ENCODE assay signal across 24 mouse cellular contexts in the genomic region with DNA sequence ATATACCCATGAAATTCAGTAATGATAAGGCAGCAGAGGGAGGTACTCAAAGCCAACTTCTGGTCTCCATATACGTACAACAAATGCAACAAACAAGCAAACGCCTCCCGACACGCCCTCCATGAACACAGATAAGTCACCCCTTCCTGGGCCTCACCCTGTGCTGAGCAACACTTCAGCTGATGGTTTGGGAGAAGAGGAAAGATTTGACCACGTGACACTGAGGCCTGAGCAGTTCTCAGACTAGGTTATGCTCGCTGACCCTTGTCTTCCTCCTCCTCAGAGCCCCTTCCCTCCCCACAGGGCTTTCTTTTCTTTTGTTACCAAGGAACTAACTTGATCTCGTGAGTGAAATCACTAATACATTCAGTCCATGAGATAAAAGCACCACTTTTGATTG. TPM values are rescaled to one million over a fixed set of nuclear protein-coding genes. Genes with fewer than 3 reads are reported as not detected.
DNase-seq lines count a peak whose midpoint lies in the region; ATAC-seq and TF ChIP-seq lines count a peak whose summit lies in the region.
"Had no signal": no experiment of that assay in that cellular context is flagged by ENCODE, and none has a peak within 500 bp of the region (broad histone marks: within the 10 kb centered on the region; RNA-seq: fewer than 3 reads in every experiment).

No protein-coding gene starts in this region.

- no peak overlapping the region for H3K9ac ChIP-seq in forebrain, embryonic 11.5 days (ENCODE audit: low read length)
- H3K9ac ChIP-seq in kidney, embryonic 16.5 days (replicated peaks; ENCODE audit: low read length) = no peak overlapping the region
- H3K9ac ChIP-seq in liver, embryonic 12.5 days = no peak overlapping the region
- no peak overlapping the region for H3K9ac ChIP-seq in stomach, postnatal 0 days (ENCODE audit: low read length)
- H3K9ac ChIP-seq: forebrain, embryonic 12.5 days; heart, embryonic 15.5 days had no signal

- H3K4me3 ChIP-seq in forebrain, embryonic 10.5 days = no peak overlapping the region
- no peak overlapping the region for H3K4me3 ChIP-seq in forebrain, embryonic 11.5 days (ENCODE audit: low read depth, low read length)
- H3K4me3 ChIP-seq in kidney, embryonic 16.5 days (ENCODE audit: low read length) = no peak overlapping the region
- H3K4me3 ChIP-seq in liver, embryonic 12.5 days = no peak overlapping the region
- H3K4me3 ChIP-seq in stomach, postnatal 0 days (ENCODE audit: low read depth, low read length) = no peak overlapping the region
- H3K4me3 ChIP-seq: forebrain, embryonic 12.5 days; heart, embryonic 15.5 days had no signal

- peaks cover 30% of the 10 kb centered on the region for H3K36me3 ChIP-seq in forebrain, embryonic 10.5 days (replicated peaks)
- no peaks in the 10 kb centered on the region; the same call in 1 of the 2 replicates for H3K36me3 ChIP-seq in forebrain, embryonic 11.5 days (ENCODE audit: control insufficient read depth, insufficient read depth, low read length)
- peaks cover 32% of the 10 kb centered on the region for H3K36me3 ChIP-seq in kidney, embryonic 16.5 days (ENCODE audit: insufficient read depth, low read length)
- H3K36me3 ChIP-seq in liver, embryonic 12.5 days = peaks cover 29% of the 10 kb centered on the region
- H3K36me3 ChIP-seq in stomach, postnatal 0 days (ENCODE audit: control insufficient read depth, insufficient read depth, low read length) = peaks cover 3% of the 10 kb centered on the region

- H3K9me3 ChIP-seq in forebrain, embryonic 10.5 days = 0 out of 2 replicates have a peak, but pooled peaks cover 3% of the 10 kb centered on the region
- no peaks in the 10 kb centered on the region for H3K9me3 ChIP-seq in forebrain, embryonic 11.5 days (ENCODE audit: control insufficient read depth, low read length)
- no peaks in the 10 kb centered on the region for H3K9me3 ChIP-seq in kidney, embryonic 16.5 days (ENCODE audit: low read length)
- no peaks in the 10 kb centered on the region for H3K9me3 ChIP-seq in liver, embryonic 12.5 days (replicated peaks)
- H3K9me3 ChIP-seq in stomach, postnatal 0 days (ENCODE audit: control insufficient read depth, low read length) = no peaks in the 10 kb centered on the region
- H3K9me3 ChIP-seq: forebrain, embryonic 12.5 days; heart, embryonic 15.5 days had no signal

- H3K4me1 ChIP-seq in forebrain, embryonic 10.5 days = peaks cover 14% of the 10 kb centered on the region
- H3K4me1 ChIP-seq in forebrain, embryonic 11.5 days (replicated peaks; ENCODE audit: control insufficient read depth, insufficient read depth, low read length) = no peaks in the 10 kb centered on the region
- H3K4me1 ChIP-seq in kidney, embryonic 16.5 days (ENCODE audit: insufficient read depth, low read length) = 0 out of 2 replicates have a peak, but pooled peaks cover 6% of the 10 kb centered on the region
- H3K4me1 ChIP-seq in liver, embryonic 12.5 days = peaks cover 26% of the 10 kb centered on the region
- H3K4me1 ChIP-seq in stomach, postnatal 0 days (replicated peaks; ENCODE audit: control insufficient read depth, insufficient read depth) = no peaks in the 10 kb centered on the region
- H3K4me1 ChIP-seq: heart, embryonic 15.5 days had no signal

- TF ChIP-seq CTCF in stomach, postnatal 0 days (IDR thresholded peaks at IDR 0.05; ENCODE audit: low read depth) = no peak

- no peak for DNase-seq in forebrain, embryonic 10.5 days (ENCODE audit: extremely low spot score, low spot score)
- no peak for DNase-seq in forebrain, embryonic 11.5 days (ENCODE audit: low spot score)
- no peak for DNase-seq in kidney, postnatal 36 days
- no peak for DNase-seq in stomach, postnatal 0 days (ENCODE audit: low spot score)
- DNase-seq in right cerebral cortex, adult 2 months (ENCODE audit: low spot score in 2 of 2) = no peak
- DNase-seq in adrenal gland, postnatal 14 days = no peak
- DNase-seq: adrenal gland, adult 2 months; cerebellum, adult 11-12 months; cerebellum, postnatal 14 days; heart, adult 11 months; left cerebral cortex, postnatal 4 days; lung, postnatal 10 days; midbrain, embryonic 14.5 days; thymus, postnatal 36 days had no signal

- no peak for ATAC-seq in forebrain, embryonic 11.5 days (replicated peaks; ENCODE audit: low FRiP score)
- ATAC-seq in kidney, embryonic 16.5 days (ENCODE audit: low FRiP score, low TSS enrichment) = peak; percentile 60; the same call in 1 of the 2 replicates
- peak; percentile 83 for ATAC-seq in liver, embryonic 12.5 days
- 0 out of 2 replicates have a peak, but pooled peaks have one; percentile 38 for ATAC-seq in stomach, postnatal 0 days (ENCODE audit: low FRiP score, low TSS enrichment)

- WGBS in forebrain, embryonic 10.5 days = 69% methylated on average over 7 of the region's 7 CpGs
- 59% methylated on average over 7 of the region's 7 CpGs for WGBS in forebrain, embryonic 11.5 days
- 64% methylated on average over 7 of the region's 7 CpGs for WGBS in kidney, embryonic 16.5 days
- WGBS in liver, embryonic 12.5 days (ENCODE audit: insufficient replicate concordance) = 34% methylated on average over 7 of the region's 7 CpGs
- 59% methylated on average over 7 of the region's 7 CpGs for whole genome bisulfite sequencing in stomach, postnatal 0 days

- TF ChIP-seq EP300 in stomach, postnatal 0 days (optimal IDR thresholded peaks at IDR 0.05) = no peak

- H3K4me2 ChIP-seq in forebrain, embryonic 11.5 days (ENCODE audit: low read depth, low read length, severe bottlenecking) = no peak overlapping the region
- H3K4me2 ChIP-seq in kidney, embryonic 16.5 days (replicated peaks; ENCODE audit: low read depth, low read length) = no peak overlapping the region
- H3K4me2 ChIP-seq in liver, embryonic 12.5 days = peak overlapping the region; percentile 35
- no peak overlapping the region for H3K4me2 ChIP-seq in stomach, postnatal 0 days (replicated peaks; ENCODE audit: low read depth)
- H3K4me2 ChIP-seq: forebrain, embryonic 12.5 days; heart, embryonic 15.5 days had no signal

- H3K27me3 ChIP-seq in forebrain, embryonic 10.5 days (ENCODE audit: poor library complexity, severe bottlenecking) = no peaks in the 10 kb centered on the region
- no peaks in the 10 kb centered on the region for H3K27me3 ChIP-seq in forebrain, embryonic 11.5 days (ENCODE audit: control insufficient read depth, insufficient read depth, low read length)
- no peaks in the 10 kb centered on the region for H3K27me3 ChIP-seq in kidney, embryonic 16.5 days (ENCODE audit: insufficient read depth, low read length)
- H3K27me3 ChIP-seq in liver, embryonic 12.5 days (replicated peaks) = no peaks in the 10 kb centered on the region
- H3K27me3 ChIP-seq in stomach, postnatal 0 days (ENCODE audit: control insufficient read depth, insufficient read depth, low read length) = no peaks in the 10 kb centered on the region
- H3K27me3 ChIP-seq: forebrain, embryonic 12.5 days; heart, embryonic 15.5 days had no signal

- peak overlapping the region; percentile 51; the same call in 1 of the 2 replicates for H3K27ac ChIP-seq in forebrain, embryonic 10.5 days
- H3K27ac ChIP-seq in forebrain, embryonic 11.5 days (ENCODE audit: low read depth, low read length) = no peak overlapping the region
- H3K27ac ChIP-seq in kidney, embryonic 16.5 days (ENCODE audit: low read length) = no peak overlapping the region
- peak overlapping the region; percentile 63; the same call in 1 of the 2 replicates for H3K27ac ChIP-seq in liver, embryonic 12.5 days
- no peak overlapping the region for H3K27ac ChIP-seq in stomach, postnatal 0 days (replicated peaks)
- H3K27ac ChIP-seq: forebrain, embryonic 12.5 days; heart, embryonic 15.5 days had no signal

RNA-seq across cellular contexts. Expression of a gene that starts 37.8 kb away (rescaled TPM):
- polyA plus RNA-seq in forebrain, embryonic 10.5 days (2016; fragmentation: Nextera tagmentation; extraction: Ambion mirVana) = not detected in 2 replicates
- not detected in 2 replicates for polyA plus RNA-seq in forebrain, embryonic 11.5 days (2014; fragmentation: Nextera tagmentation; extraction: Ambion mirVana)
- polyA plus RNA-seq in kidney, embryonic 16.5 days (2015; fragmentation: Nextera tagmentation; extraction: Ambion mirVana) = 0.49 and 1.4 TPM in 2 replicates
- polyA plus RNA-seq in liver, embryonic 12.5 days (2016; fragmentation: Nextera tagmentation; extraction: Ambion mirVana) = not detected in 2 replicates
- polyA plus RNA-seq in stomach, postnatal 0 days (2015; fragmentation: Nextera tagmentation; extraction: Ambion mirVana) = not detected in 2 replicates
- total RNA-seq in adrenal gland, postnatal 14 days (2021) = not detected in 2 replicates
- total RNA-seq: adrenal gland, adult 2 months; gastrocnemius, adult 8-10 months; hematopoietic stem cell, adult 5-6 weeks; left cerebral cortex, adult 18-20 months; left cerebral cortex, postnatal 4 days had no signal
- polyA plus RNA-seq: adrenal gland, adult 2 months; forebrain, embryonic 12.5 days; heart, embryonic 15.5 days; midbrain, embryonic 14.5 days; neural tube, embryonic 14.5 days had no signal

RNA-seq across cellular contexts. Expression of a gene that starts 48.6 kb away (rescaled TPM):
- 1.0 and 1.2 TPM in 2 replicates for polyA plus RNA-seq in forebrain, embryonic 10.5 days (2016; fragmentation: Nextera tagmentation; extraction: Ambion mirVana)
- polyA plus RNA-seq in forebrain, embryonic 11.5 days (2014; fragmentation: Nextera tagmentation; extraction: Ambion mirVana) = not detected in 2 replicates
- polyA plus RNA-seq in kidney, embryonic 16.5 days (2015; fragmentation: Nextera tagmentation; extraction: Ambion mirVana) = 0.22 and 0.36 TPM in 2 replicates
- 0.18 and 0.22 TPM in 2 replicates for polyA plus RNA-seq in liver, embryonic 12.5 days (2016; fragmentation: Nextera tagmentation; extraction: Ambion mirVana)
- polyA plus RNA-seq in stomach, postnatal 0 days (2015; fragmentation: Nextera tagmentation; extraction: Ambion mirVana) = not detected in 2 replicates
- total RNA-seq in adrenal gland, postnatal 14 days (2021) = not detected in 2 replicates
- total RNA-seq: gastrocnemius, adult 8-10 months; hematopoietic stem cell, adult 5-6 weeks; left cerebral cortex, adult 18-20 months; left cerebral cortex, postnatal 4 days; liver, adult 2 months; megakaryocyte, adult 5-6 weeks had no signal
- polyA plus RNA-seq: adrenal gland, adult 2 months; forebrain, embryonic 12.5 days; liver, adult 2 months; midbrain, embryonic 14.5 days; neural tube, embryonic 14.5 days had no signal

Comparison
In these comparisons a context has a peak if more than half of its experiments do, and no peak if none do; other contexts are left out.
1. H3K27ac ChIP-seq: peak in forebrain, embryonic 10.5 days (single experiment) and liver, embryonic 12.5 days (single experiment); none in forebrain, embryonic 11.5 days (single experiment), kidney, embryonic 16.5 days (single experiment) and stomach, postnatal 0 days (single experiment).